Mouse (Mus musculus) embryonic facial prominence, embryonic 13.5 days (tissue): ENCODE measurements at regions not wholly inside any gene's neighbourhood (a gene's known extent, or its start where the extent isn't known, plus 50 kb on each side); places are given as distances from the start of the nearest gene placed in this dataset.

Source experiments
- ATAC-seq: fragments of 200-750 bp; cut with Nextera tagmentation; 2 replicates; pipeline ENCODE4 v1.8.0; 2017; ENCODE audit warnings: low read depth; ENCODE audit not compliant: insufficient number of reproducible peaks, insufficient read depth, low FRiP score, low TSS enrichment
- H3K27ac ChIP-seq: fragments of 300-500 bp; sonication (generic); 2 replicates; pipeline ENCODE4 v1.5.1; 2015; ENCODE audit warnings: moderate library complexity, mild to moderate bottlenecking, inconsistent platforms
- H3K27me3 ChIP-seq: fragments of 300-500 bp; sonication (generic); 2 replicates; pipeline ENCODE4 v1.6.1; 2015; ENCODE audit warnings: mild to moderate bottlenecking, inconsistent platforms
- H3K36me3 ChIP-seq: fragments of 300-500 bp; sonication (generic); 2 replicates; pipeline ENCODE4 v1.6.1; 2015; ENCODE audit warnings: mild to moderate bottlenecking, inconsistent platforms
- H3K4me1 ChIP-seq: fragments of 300-500 bp; sonication (generic); 2 replicates; pipeline ENCODE4 v1.6.1; 2015; ENCODE audit warnings: inconsistent platforms
- H3K4me2 ChIP-seq: fragments of 300-500 bp; sonication (generic); 2 replicates; pipeline ENCODE4 v1.6.1; 2015; ENCODE audit warnings: moderate library complexity, mild to moderate bottlenecking, inconsistent platforms
- H3K4me3 ChIP-seq: fragments of 300-500 bp; sonication (generic); 2 replicates; pipeline ENCODE4 v1.5.1; 2015; ENCODE audit warnings: mild to moderate bottlenecking, inconsistent platforms
- H3K9ac ChIP-seq: fragments of 300-500 bp; sonication (generic); 2 replicates; pipeline ENCODE4 v1.6.1; 2015; ENCODE audit warnings: mild to moderate bottlenecking, inconsistent platforms
- H3K9me3 ChIP-seq: fragments of 300-500 bp; sonication (generic); 2 replicates; pipeline ENCODE4 v1.6.1; 2016; ENCODE audit warnings: inconsistent platforms
- whole genome bisulfite sequencing: fragments of 180-500 bp; shearing (Covaris S2); methylation state at CpG from one replicate; pipeline ENCODE4 v1.1.7; 2015; ENCODE audit warnings: mixed read lengths; 5-methylcytosine and 5-hydroxymethylcytosine counted together

GRCm38 (mm10) chrX:142456022-142456421 lies 65.7 kb upstream of the Acsl4 start:
- H3K4me3 ChIP-seq, result no peak overlapping the region
- H3K36me3 ChIP-seq, result no peaks in the 10 kb centered on the region
- H3K27me3 ChIP-seq, result peaks cover 18% of the 10 kb centered on the region; the same call in 1 of the 2 replicates
- no peak overlapping the region for H3K27ac ChIP-seq
- no peak for ATAC-seq
- WGBS, result 58% methylated on average over 1 of the region's 1 CpGs
- no peaks in the 10 kb centered on the region for H3K4me1 ChIP-seq
- no peak overlapping the region for H3K9ac ChIP-seq
- H3K4me2 ChIP-seq, result no peak overlapping the region
- no peaks in the 10 kb centered on the region for H3K9me3 ChIP-seq

- WGBS, result 61% methylated on average over 2 of the region's 2 CpGs
- Histone ChIP-seq H3K4me2 (no peak overlapping the region), H3K4me3 (no peak overlapping the region), H3K36me3 (no peaks in the 10 kb centered on the region), H3K9me3 (no peaks in the 10 kb centered on the region), H3K27me3 (peaks cover 47% of the 10 kb centered on the region), H3K4me1 (no peaks in the 10 kb centered on the region), H3K9ac (no peak overlapping the region), H3K27ac (no peak overlapping the region)
- ATAC-seq, result no peak
Measured at GRCm38 (mm10) chrX:142464174-142464573, 73.8 kb upstream of the Acsl4 start.

- 74% methylated on average over 6 of the region's 6 CpGs for WGBS
- no peaks in the 10 kb centered on the region for H3K4me1 ChIP-seq
- peaks cover 48% of the 10 kb centered on the region for H3K27me3 ChIP-seq
- H3K9ac ChIP-seq, result no peak overlapping the region
- H3K4me2 ChIP-seq, result no peak overlapping the region
- no peaks in the 10 kb centered on the region for H3K9me3 ChIP-seq
- no peak overlapping the region for H3K27ac ChIP-seq
- H3K4me3 ChIP-seq, result no peak overlapping the region
- no peak for ATAC-seq
- no peaks in the 10 kb centered on the region for H3K36me3 ChIP-seq
Measured at GRCm38 (mm10) chrX:142464756-142465155, 74.4 kb upstream of the Acsl4 start.

- no peaks in the 10 kb centered on the region for H3K4me1 ChIP-seq
- H3K9me3 ChIP-seq, result no peaks in the 10 kb centered on the region
- WGBS, result 35% methylated on average over 5 of the region's 5 CpGs
- no peak overlapping the region for H3K4me2 ChIP-seq
- H3K36me3 ChIP-seq, result no peaks in the 10 kb centered on the region
- H3K27ac ChIP-seq, result no peak overlapping the region
- H3K4me3 ChIP-seq, result no peak overlapping the region
- H3K27me3 ChIP-seq, result peaks cover 42% of the 10 kb centered on the region
- no peak overlapping the region for H3K9ac ChIP-seq
- no peak for ATAC-seq
Measured at GRCm38 (mm10) chrX:142467850-142468256, 77.5 kb upstream of the Acsl4 start.

GRCm38 (mm10) chrX:142468388-142468787 lies 78.1 kb upstream of the Acsl4 start:
- no peak overlapping the region for H3K9ac ChIP-seq
- no peaks in the 10 kb centered on the region for H3K36me3 ChIP-seq
- H3K4me3 ChIP-seq, result no peak overlapping the region
- H3K4me1 ChIP-seq, result no peaks in the 10 kb centered on the region
- H3K27me3 ChIP-seq, result peaks cover 38% of the 10 kb centered on the region
- 41% methylated on average over 4 of the region's 4 CpGs for WGBS
- no peak overlapping the region for H3K4me2 ChIP-seq
- no peak for ATAC-seq
- H3K9me3 ChIP-seq, result no peaks in the 10 kb centered on the region
- H3K27ac ChIP-seq, result no peak overlapping the region

GRCm38 (mm10) chrX:142469048-142469634 lies 78.8 kb upstream of the Acsl4 start:
- no peak for ATAC-seq
- Histone ChIP-seq H3K4me1 (no peaks in the 10 kb centered on the region), H3K4me3 (no peak overlapping the region), H3K9me3 (no peaks in the 10 kb centered on the region), H3K36me3 (no peaks in the 10 kb centered on the region), H3K27me3 (peaks cover 39% of the 10 kb centered on the region), H3K4me2 (no peak overlapping the region), H3K27ac (no peak overlapping the region), H3K9ac (no peak overlapping the region)
- 22% methylated on average over 7 of the region's 7 CpGs for WGBS

GRCm38 (mm10) chrX:142470083-142470482 lies 79.7 kb upstream of the Acsl4 start:
- Histone ChIP-seq H3K27me3 (peaks cover 34% of the 10 kb centered on the region), H3K4me3 (no peak overlapping the region), H3K9me3 (no peaks in the 10 kb centered on the region), H3K36me3 (no peaks in the 10 kb centered on the region), H3K27ac (no peak overlapping the region), H3K9ac (no peak overlapping the region), H3K4me2 (no peak overlapping the region), H3K4me1 (no peaks in the 10 kb centered on the region)
- ATAC-seq, result no peak
- 82% methylated on average over 1 of the region's 1 CpGs for WGBS

- H3K27me3 ChIP-seq, result peaks cover 8% of the 10 kb centered on the region
- no peak overlapping the region for H3K4me2 ChIP-seq
- no peak overlapping the region for H3K27ac ChIP-seq
- H3K4me1 ChIP-seq, result no peaks in the 10 kb centered on the region
- WGBS, result 86% methylated on average over 5 of the region's 5 CpGs
- H3K9ac ChIP-seq, result no peak overlapping the region
- no peaks in the 10 kb centered on the region for H3K36me3 ChIP-seq
- no peaks in the 10 kb centered on the region for H3K9me3 ChIP-seq
- ATAC-seq, result no peak
- no peak overlapping the region for H3K4me3 ChIP-seq
Measured at GRCm38 (mm10) chrX:142481203-142481815, 91.0 kb upstream of the Acsl4 start.

GRCm38 (mm10) chrX:142488078-142488477 lies 97.7 kb upstream of the Acsl4 start:
- H3K27me3 ChIP-seq, result peaks cover 21% of the 10 kb centered on the region
- WGBS, result 83% methylated on average over 4 of the region's 4 CpGs
- H3K4me3 ChIP-seq, result no peak overlapping the region

GRCm38 (mm10) chrX:142490093-142490717 lies 99.9 kb upstream of the Acsl4 start:
- Histone ChIP-seq H3K36me3 (no peaks in the 10 kb centered on the region), H3K9ac (no peak overlapping the region), H3K4me3 (no peak overlapping the region), H3K27me3 (peaks cover 21% of the 10 kb centered on the region), H3K27ac (no peak overlapping the region), H3K9me3 (no peaks in the 10 kb centered on the region), H3K4me2 (no peak overlapping the region), H3K4me1 (no peaks in the 10 kb centered on the region)
- 62% methylated on average over 8 of the region's 8 CpGs for WGBS
- ATAC-seq, result no peak

More at GRCm38 (mm10) chrX:142488078-142488477, 97.7 kb upstream of the Acsl4 start:
- Histone ChIP-seq H3K9ac (no peak overlapping the region), H3K4me2 (no peak overlapping the region), H3K4me1 (no peaks in the 10 kb centered on the region), H3K36me3 (no peaks in the 10 kb centered on the region), H3K27ac (no peak overlapping the region), H3K9me3 (no peaks in the 10 kb centered on the region)
- no peak for ATAC-seq

GRCm38 (mm10) chrX:142501094-142501493 lies 110.8 kb upstream of the Acsl4 start:
- Histone ChIP-seq H3K27ac (no peak overlapping the region), H3K4me1 (no peaks in the 10 kb centered on the region), H3K36me3 (no peaks in the 10 kb centered on the region), H3K27me3 (peaks cover 26% of the 10 kb centered on the region; the same call in 1 of the 2 replicates), H3K9me3 (no peaks in the 10 kb centered on the region), H3K9ac (no peak overlapping the region), H3K4me3 (no peak overlapping the region), H3K4me2 (no peak overlapping the region)
- no peak for ATAC-seq
- WGBS, result 74% methylated on average over 2 of the region's 2 CpGs

- no peak for ATAC-seq
- no peaks in the 10 kb centered on the region for H3K4me1 ChIP-seq
- no peak overlapping the region for H3K4me3 ChIP-seq
- no peaks in the 10 kb centered on the region for H3K9me3 ChIP-seq
- WGBS, result 74% methylated on average over 2 of the region's 2 CpGs
- no peak overlapping the region for H3K27ac ChIP-seq
- peaks cover 18% of the 10 kb centered on the region; the same call in 1 of the 2 replicates for H3K27me3 ChIP-seq
- H3K4me2 ChIP-seq, result no peak overlapping the region
- H3K36me3 ChIP-seq, result no peaks in the 10 kb centered on the region
- H3K9ac ChIP-seq, result no peak overlapping the region
Measured at GRCm38 (mm10) chrX:142504962-142505361, 114.6 kb upstream of the Acsl4 start.
